Mouse (Mus musculus): ENCODE results near the gene Cenpm. TPM values are rescaled to one million over a fixed set of nuclear protein-coding genes. Genes with fewer than 3 reads are reported as not detected.

Cenpm gene
- polyA plus RNA-seq, 1 experiment from 2014 or later = 51.7 TPM

DNA sequence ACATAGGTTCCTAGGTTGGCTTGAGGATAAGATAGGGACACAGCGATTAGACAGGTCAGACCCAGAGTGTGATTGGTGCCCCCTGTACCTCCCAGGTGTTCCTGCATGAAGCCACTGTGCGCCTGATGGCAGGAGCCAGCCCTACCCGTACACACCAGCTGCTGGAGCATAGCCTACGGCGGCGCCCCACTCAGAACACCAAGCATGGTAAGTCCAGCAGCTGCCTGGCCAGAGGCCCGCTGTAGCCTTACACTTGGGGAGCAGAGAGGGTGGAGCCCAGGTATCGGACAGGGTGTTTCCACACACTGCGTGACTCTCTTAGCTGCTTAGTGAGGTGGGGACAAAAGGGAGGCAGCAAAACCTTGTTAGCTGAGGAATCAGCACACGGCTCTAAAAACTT is 41.5 kb downstream of the Cenpm start:
- Histone ChIP-seq H3K27me3 (replicated peaks; ENCODE audit: control insufficient read depth, insufficient read depth, low read length) (peaks cover 32% of the 10 kb centered on the region), H3K4me3 (ENCODE audit: low read depth, low read length) (no peak overlapping the region), H3K27ac (replicated peaks; ENCODE audit: low read depth, low read length) (no peak overlapping the region), H3K4me1 (ENCODE audit: control insufficient read depth, insufficient read depth, low read length) (no peaks in the 10 kb centered on the region), H3K4me2 (ENCODE audit: low read depth, low read length) (no peak overlapping the region), H3K9me3 (ENCODE audit: control insufficient read depth, low read length) (no peaks in the 10 kb centered on the region), H3K36me3 (ENCODE audit: control insufficient read depth, insufficient read depth, low read length) (peaks cover 81% of the 10 kb centered on the region), H3K9ac (ENCODE audit: low read depth, low read length) (no peak overlapping the region)
- WGBS = 96% methylated on average over 10 of the region's 10 CpGs
- ATAC-seq (ENCODE audit: low read depth) (no peak), DNase-seq (ENCODE audit: low spot score) (no peak)

DNA sequence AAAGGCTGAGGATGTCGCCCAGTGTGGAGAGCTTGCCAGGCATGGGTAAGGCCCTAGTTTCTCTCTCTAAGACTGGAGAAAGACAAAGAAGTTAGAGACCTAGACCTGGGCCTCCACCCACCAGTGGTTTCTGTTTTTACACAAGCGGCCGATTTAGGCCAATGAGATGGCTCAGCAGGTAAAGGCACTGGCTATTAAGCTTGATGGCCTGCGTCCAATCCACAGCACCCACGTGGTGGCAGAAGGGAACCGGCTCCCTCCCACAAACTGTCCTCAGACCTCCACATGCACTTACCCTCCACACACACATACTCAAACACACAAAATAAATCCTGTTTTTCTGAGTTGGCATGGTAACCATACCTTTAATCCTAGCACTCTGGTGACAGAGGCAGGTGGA is 42.5 kb downstream of the Cenpm start:
- Histone ChIP-seq H3K9ac (ENCODE audit: low read depth, low read length) (no peak overlapping the region), H3K4me3 (ENCODE audit: low read depth, low read length) (no peak overlapping the region), H3K9me3 (ENCODE audit: control insufficient read depth, low read length) (no peaks in the 10 kb centered on the region), H3K4me1 (ENCODE audit: control insufficient read depth, insufficient read depth, low read length) (no peaks in the 10 kb centered on the region), H3K36me3 (ENCODE audit: control insufficient read depth, insufficient read depth, low read length) (peaks cover 91% of the 10 kb centered on the region), H3K27ac (replicated peaks; ENCODE audit: low read depth, low read length) (no peak overlapping the region), H3K27me3 (replicated peaks; ENCODE audit: control insufficient read depth, insufficient read depth, low read length) (peaks cover 22% of the 10 kb centered on the region), H3K4me2 (ENCODE audit: low read depth, low read length) (no peak overlapping the region)
- no peak for DNase-seq (ENCODE audit: low spot score)
- 92% methylated on average over 6 of the region's 6 CpGs for WGBS
- no peak for ATAC-seq (ENCODE audit: low read depth)

DNA sequence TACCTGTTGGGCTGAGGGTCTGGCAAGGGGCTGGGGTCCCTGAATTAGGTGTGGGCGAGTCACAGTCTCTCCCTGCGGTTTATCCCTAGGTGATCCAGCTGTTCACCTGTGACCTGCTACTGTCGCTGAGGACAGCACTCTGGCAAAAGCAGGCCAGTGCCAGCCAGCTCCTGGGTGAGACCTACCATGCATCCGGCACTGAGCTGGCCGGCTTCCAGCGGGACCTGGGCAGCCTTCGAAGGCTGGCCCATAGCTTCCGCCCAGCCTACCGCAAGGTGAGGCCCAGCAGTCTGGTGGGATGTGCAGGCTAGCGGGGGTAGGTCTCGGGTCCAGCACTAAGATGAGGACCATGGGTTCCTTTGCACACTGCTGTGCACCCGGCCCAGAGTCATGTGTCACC is 45.0 kb downstream of the Cenpm start:
- no peak overlapping the region for H3K4me3 ChIP-seq (ENCODE audit: low read depth, low read length)
- H3K36me3 ChIP-seq (ENCODE audit: control insufficient read depth, insufficient read depth, low read length) = peaks cover 98% of the 10 kb centered on the region
- ATAC-seq (ENCODE audit: low read depth) (no peak), DNase-seq (ENCODE audit: low spot score) (no peak)
- no peak overlapping the region for H3K9ac ChIP-seq (ENCODE audit: low read depth, low read length)
- no peak overlapping the region for H3K4me2 ChIP-seq (ENCODE audit: low read depth, low read length)
- H3K27me3 ChIP-seq (replicated peaks; ENCODE audit: control insufficient read depth, insufficient read depth, low read length) = no peaks in the 10 kb centered on the region; the same call in 1 of the 2 replicates
- no peaks in the 10 kb centered on the region for H3K9me3 ChIP-seq (ENCODE audit: control insufficient read depth, low read length)
- WGBS = 98% methylated on average over 8 of the region's 12 CpGs
- no peaks in the 10 kb centered on the region for H3K4me1 ChIP-seq (ENCODE audit: control insufficient read depth, insufficient read depth, low read length)
- no peak overlapping the region for H3K27ac ChIP-seq (replicated peaks; ENCODE audit: low read depth, low read length)

DNA sequence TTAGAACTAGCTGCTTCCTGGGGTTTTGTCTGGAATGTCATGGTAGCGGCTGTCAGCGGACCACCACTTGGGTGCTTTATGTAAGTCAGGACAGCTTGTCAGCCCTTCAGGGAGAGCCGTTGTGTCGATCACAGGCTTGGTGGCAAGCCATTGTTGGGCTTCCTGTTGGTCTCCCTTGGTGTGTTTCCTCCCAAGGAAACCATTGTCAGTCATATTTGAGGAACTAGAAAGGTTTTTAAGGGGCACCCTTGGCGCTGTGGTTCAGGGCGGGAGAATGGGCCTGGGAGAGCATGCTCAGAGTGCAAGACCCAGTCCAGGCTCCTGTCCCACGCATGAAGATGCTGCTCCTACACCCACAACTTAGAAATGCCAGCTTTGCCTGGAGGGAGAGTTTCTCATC is 46.2 kb downstream of the Cenpm start:
- ATAC-seq (ENCODE audit: low read depth) = no peak

DNA sequence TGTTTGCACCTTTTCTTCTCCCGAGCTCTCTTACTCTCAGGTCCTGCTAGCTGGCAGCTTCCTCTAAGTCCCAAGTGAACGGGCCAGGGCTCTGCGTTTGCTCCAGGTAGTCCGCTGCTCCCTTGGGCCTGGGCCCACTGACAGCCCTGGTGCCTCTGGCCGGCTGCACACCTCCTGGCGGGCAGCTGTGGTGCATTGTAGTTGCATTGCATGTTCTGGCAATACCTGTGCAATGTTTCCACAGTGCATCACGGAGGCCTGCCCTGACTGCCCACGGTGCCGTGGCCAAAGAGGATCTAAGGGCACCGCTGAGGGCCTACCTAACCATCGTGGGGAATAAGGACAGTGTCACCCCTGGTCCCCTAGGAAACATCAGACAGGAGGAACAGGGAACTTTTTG is 46.6 kb downstream of the Cenpm start:
- DNase-seq (ENCODE audit: low spot score) (no peak), ATAC-seq (ENCODE audit: low read depth) (no peak)
- H3K27ac ChIP-seq (replicated peaks; ENCODE audit: low read depth, low read length) = no peak overlapping the region
- WGBS = 94% methylated on average over 11 of the region's 11 CpGs
- no peak overlapping the region for H3K4me2 ChIP-seq (ENCODE audit: low read depth, low read length)
- peaks cover 98% of the 10 kb centered on the region for H3K36me3 ChIP-seq (ENCODE audit: control insufficient read depth, insufficient read depth, low read length)
- H3K9ac ChIP-seq (ENCODE audit: low read depth, low read length) = no peak overlapping the region
- H3K27me3 ChIP-seq (replicated peaks; ENCODE audit: control insufficient read depth, insufficient read depth, low read length) = no peaks in the 10 kb centered on the region
- H3K9me3 ChIP-seq (ENCODE audit: control insufficient read depth, low read length) = no peaks in the 10 kb centered on the region
- no peaks in the 10 kb centered on the region for H3K4me1 ChIP-seq (ENCODE audit: control insufficient read depth, insufficient read depth, low read length)
- no peak overlapping the region for H3K4me3 ChIP-seq (ENCODE audit: low read depth, low read length)

More for the DNA sequence above, 46.2 kb downstream of the Cenpm start:
- 87% methylated on average over 7 of the region's 7 CpGs for WGBS
- H3K9ac ChIP-seq (ENCODE audit: low read depth, low read length) = no peak overlapping the region
- no peak overlapping the region for H3K4me3 ChIP-seq (ENCODE audit: low read depth, low read length)
- H3K27ac ChIP-seq (replicated peaks; ENCODE audit: low read depth, low read length) = no peak overlapping the region
- H3K4me2 ChIP-seq (ENCODE audit: low read depth, low read length) = no peak overlapping the region
- DNase-seq (ENCODE audit: low spot score) = no peak
- H3K36me3 ChIP-seq (ENCODE audit: control insufficient read depth, insufficient read depth, low read length) = peaks cover 98% of the 10 kb centered on the region
- no peaks in the 10 kb centered on the region for H3K9me3 ChIP-seq (ENCODE audit: control insufficient read depth, low read length)
- no peaks in the 10 kb centered on the region for H3K27me3 ChIP-seq (replicated peaks; ENCODE audit: control insufficient read depth, insufficient read depth, low read length)
- H3K4me1 ChIP-seq (ENCODE audit: control insufficient read depth, insufficient read depth, low read length) = no peaks in the 10 kb centered on the region

DNA sequence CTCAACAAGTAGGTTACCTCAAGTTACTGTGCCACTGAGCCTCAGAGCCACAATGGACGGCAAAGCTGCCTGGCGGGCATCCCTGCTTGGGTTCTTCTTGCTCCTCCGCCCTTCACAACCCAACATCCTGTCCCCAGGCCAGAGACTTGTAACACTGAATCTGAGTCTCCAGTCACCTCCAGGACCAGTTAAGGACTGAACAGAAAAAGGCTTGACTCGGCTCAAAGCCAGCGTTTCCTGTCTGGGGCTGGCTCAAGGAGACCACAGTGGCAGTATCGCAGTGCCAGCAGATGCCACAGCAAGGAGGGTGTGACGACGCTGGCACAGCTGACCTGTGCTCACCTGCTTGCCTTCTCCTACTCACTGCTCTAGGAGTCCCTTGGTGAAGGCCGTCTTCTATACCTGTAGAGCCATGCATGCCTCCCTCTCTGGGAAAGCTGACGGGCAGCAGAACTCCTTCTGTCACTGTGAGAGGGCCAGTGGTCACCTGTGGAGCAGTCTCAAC is 47.2 kb downstream of the Cenpm start:
- H3K4me1 ChIP-seq (ENCODE audit: control insufficient read depth, insufficient read depth, low read length) = no peaks in the 10 kb centered on the region
- no peaks in the 10 kb centered on the region for H3K9me3 ChIP-seq (ENCODE audit: control insufficient read depth, low read length)
- no peak for DNase-seq (ENCODE audit: low spot score)
- no peak overlapping the region for H3K9ac ChIP-seq (ENCODE audit: low read depth, low read length)
- H3K27me3 ChIP-seq (replicated peaks; ENCODE audit: control insufficient read depth, insufficient read depth, low read length) = no peaks in the 10 kb centered on the region
- WGBS = 90% methylated on average over 10 of the region's 10 CpGs
- ATAC-seq (ENCODE audit: low read depth) = no peak
- no peak overlapping the region for H3K4me2 ChIP-seq (ENCODE audit: low read depth, low read length)
- H3K27ac ChIP-seq (replicated peaks; ENCODE audit: low read depth, low read length) = no peak overlapping the region
- H3K36me3 ChIP-seq (ENCODE audit: control insufficient read depth, insufficient read depth, low read length) = peaks cover 98% of the 10 kb centered on the region
- no peak overlapping the region for H3K4me3 ChIP-seq (ENCODE audit: low read depth, low read length)

DNA sequence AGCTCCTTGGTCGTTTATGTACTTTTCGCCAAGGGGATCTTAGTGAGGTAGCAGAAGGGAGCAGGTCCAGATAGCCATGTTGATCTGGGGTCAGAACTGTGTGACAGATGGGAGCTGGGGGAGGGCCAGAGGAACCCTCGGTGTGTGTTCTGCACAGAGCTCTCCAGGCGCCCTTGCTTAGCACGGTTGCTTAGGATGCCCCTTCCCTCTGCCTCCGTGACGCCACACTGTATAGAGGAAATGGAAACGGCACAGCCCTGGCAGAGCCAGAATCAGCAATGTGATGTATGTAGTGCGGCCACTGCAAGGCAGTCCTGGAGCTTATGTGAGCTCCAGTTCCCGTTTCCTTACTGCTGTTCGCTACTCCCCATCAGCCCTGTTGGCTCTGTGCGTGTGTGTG is 48.2 kb downstream of the Cenpm start:
- H3K9ac ChIP-seq (ENCODE audit: low read depth, low read length) = no peak overlapping the region
- DNase-seq (ENCODE audit: low spot score) = no peak
- H3K36me3 ChIP-seq (ENCODE audit: control insufficient read depth, insufficient read depth, low read length) = peaks cover 98% of the 10 kb centered on the region
- ATAC-seq (ENCODE audit: low read depth) = no peak
- 88% methylated on average over 12 of the region's 12 CpGs for WGBS
- H3K4me1 ChIP-seq (ENCODE audit: control insufficient read depth, insufficient read depth, low read length) = no peaks in the 10 kb centered on the region
- no peak overlapping the region for H3K4me3 ChIP-seq (ENCODE audit: low read depth, low read length)
- no peaks in the 10 kb centered on the region for H3K9me3 ChIP-seq (ENCODE audit: control insufficient read depth, low read length)
- H3K27me3 ChIP-seq (replicated peaks; ENCODE audit: control insufficient read depth, insufficient read depth, low read length) = no peaks in the 10 kb centered on the region
- H3K4me2 ChIP-seq (ENCODE audit: low read depth, low read length) = no peak overlapping the region
- no peak overlapping the region for H3K27ac ChIP-seq (replicated peaks; ENCODE audit: low read depth, low read length)

DNA sequence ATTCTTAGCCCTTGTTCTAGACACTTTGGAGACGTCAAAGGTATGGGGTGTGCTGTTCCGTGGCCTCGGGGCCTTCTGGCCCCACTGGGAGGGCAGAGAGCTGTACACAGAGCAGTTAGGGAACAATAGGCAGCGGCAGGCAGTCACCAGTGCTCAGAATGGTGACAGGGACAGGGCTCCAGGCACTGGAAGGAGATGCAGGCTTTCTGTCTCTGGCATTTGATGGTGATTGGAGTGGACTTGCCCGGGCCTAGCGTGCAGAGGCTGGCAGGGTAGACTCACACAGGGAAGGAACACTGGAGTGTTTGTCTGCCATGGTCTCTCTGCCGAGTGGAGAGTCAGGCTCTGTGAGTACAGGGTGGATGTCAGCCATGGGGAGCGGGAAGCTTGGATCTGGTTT is 51.9 kb downstream of the Cenpm start:
- Histone ChIP-seq H3K4me3 (ENCODE audit: low read depth, low read length) (no peak overlapping the region), H3K9me3 (ENCODE audit: control insufficient read depth, low read length) (no peaks in the 10 kb centered on the region), H3K27me3 (replicated peaks; ENCODE audit: control insufficient read depth, insufficient read depth, low read length) (no peaks in the 10 kb centered on the region), H3K27ac (replicated peaks; ENCODE audit: low read depth, low read length) (no peak overlapping the region), H3K9ac (ENCODE audit: low read depth, low read length) (no peak overlapping the region), H3K4me1 (ENCODE audit: control insufficient read depth, insufficient read depth, low read length) (no peaks in the 10 kb centered on the region), H3K4me2 (ENCODE audit: low read depth, low read length) (no peak overlapping the region), H3K36me3 (ENCODE audit: control insufficient read depth, insufficient read depth, low read length) (peaks cover 91% of the 10 kb centered on the region)
- WGBS = 72% methylated on average over 8 of the region's 8 CpGs
- peak; percentile 57; the same call in 1 of the 2 replicates for ATAC-seq (ENCODE audit: low read depth)
- DNase-seq (ENCODE audit: low spot score) = no peak

DNA sequence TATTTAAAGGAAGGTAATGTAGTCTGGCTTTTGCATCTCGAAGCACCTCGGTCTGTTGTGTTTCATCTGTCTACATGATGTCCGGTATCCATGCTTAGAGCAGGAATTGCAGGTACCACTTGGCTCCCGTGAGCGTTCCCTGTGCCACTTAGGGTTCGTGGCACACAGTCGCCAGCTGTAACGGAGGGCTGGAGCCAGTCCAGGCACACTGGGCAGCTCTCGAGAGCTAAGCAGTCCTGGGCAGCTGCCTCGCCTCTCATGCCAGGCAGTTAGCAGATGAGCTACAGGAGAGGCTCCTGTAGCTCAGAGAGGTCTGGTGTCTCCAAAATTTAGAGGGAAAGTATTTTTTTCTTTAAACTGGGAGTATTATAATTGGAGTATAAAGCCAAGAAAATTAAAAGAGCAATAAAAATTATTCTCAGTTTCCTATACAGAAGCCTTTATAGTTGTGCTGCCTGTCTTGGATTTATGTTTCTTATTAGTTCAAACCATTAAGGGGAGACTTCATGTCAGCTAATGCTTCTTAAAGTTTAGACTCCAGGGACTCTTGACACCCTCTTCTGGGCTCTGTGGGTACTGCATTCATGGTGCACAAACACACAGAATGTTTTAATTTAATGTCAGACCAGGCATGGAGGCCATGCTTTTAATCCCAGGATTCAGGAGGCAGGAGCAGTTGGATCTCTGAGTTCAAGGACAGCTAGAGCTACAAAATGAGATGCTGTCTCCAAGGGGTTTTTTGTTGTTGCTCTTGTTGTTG is 55.9 kb downstream of the Cenpm start:
- no peak overlapping the region for H3K27ac ChIP-seq (replicated peaks; ENCODE audit: low read depth, low read length)
- WGBS = 96% methylated on average over 10 of the region's 10 CpGs

More for the DNA sequence above, 55.9 kb downstream of the Cenpm start:
- Histone ChIP-seq H3K27me3 (replicated peaks; ENCODE audit: control insufficient read depth, insufficient read depth, low read length) (no peaks in the 10 kb centered on the region), H3K36me3 (ENCODE audit: control insufficient read depth, insufficient read depth, low read length) (peaks cover 93% of the 10 kb centered on the region), H3K4me1 (ENCODE audit: control insufficient read depth, insufficient read depth, low read length) (no peaks in the 10 kb centered on the region), H3K4me3 (ENCODE audit: low read depth, low read length) (no peak overlapping the region), H3K4me2 (ENCODE audit: low read depth, low read length) (no peak overlapping the region), H3K9me3 (ENCODE audit: control insufficient read depth, low read length) (no peaks in the 10 kb centered on the region), H3K9ac (ENCODE audit: low read depth, low read length) (no peak overlapping the region)
- ATAC-seq (ENCODE audit: low read depth) (no peak), DNase-seq (ENCODE audit: low spot score) (no peak)

All from embryonic facial prominence, embryonic 14.5 days (tissue).